Mouse (Mus musculus): ENCODE data around the gene Gad1. TPM values are rescaled to one million over a fixed set of nuclear protein-coding genes. Genes with fewer than 3 reads are reported as not detected.

Gene Gad1
- total RNA-seq, 2 experiments from 2014 or later: not detected

- no peak for ATAC-seq (replicated peaks; ENCODE audit: poor library complexity, severe bottlenecking)
Observed at GRCm38 (mm10) chr2:70563721-70564645, 11.1 kb downstream of the Gad1 start.

GRCm38 (mm10) chr2:70564646-70565315 lies 11.9 kb downstream of the Gad1 start:
- no peak for ATAC-seq (replicated peaks; ENCODE audit: poor library complexity, severe bottlenecking)

DNA sequence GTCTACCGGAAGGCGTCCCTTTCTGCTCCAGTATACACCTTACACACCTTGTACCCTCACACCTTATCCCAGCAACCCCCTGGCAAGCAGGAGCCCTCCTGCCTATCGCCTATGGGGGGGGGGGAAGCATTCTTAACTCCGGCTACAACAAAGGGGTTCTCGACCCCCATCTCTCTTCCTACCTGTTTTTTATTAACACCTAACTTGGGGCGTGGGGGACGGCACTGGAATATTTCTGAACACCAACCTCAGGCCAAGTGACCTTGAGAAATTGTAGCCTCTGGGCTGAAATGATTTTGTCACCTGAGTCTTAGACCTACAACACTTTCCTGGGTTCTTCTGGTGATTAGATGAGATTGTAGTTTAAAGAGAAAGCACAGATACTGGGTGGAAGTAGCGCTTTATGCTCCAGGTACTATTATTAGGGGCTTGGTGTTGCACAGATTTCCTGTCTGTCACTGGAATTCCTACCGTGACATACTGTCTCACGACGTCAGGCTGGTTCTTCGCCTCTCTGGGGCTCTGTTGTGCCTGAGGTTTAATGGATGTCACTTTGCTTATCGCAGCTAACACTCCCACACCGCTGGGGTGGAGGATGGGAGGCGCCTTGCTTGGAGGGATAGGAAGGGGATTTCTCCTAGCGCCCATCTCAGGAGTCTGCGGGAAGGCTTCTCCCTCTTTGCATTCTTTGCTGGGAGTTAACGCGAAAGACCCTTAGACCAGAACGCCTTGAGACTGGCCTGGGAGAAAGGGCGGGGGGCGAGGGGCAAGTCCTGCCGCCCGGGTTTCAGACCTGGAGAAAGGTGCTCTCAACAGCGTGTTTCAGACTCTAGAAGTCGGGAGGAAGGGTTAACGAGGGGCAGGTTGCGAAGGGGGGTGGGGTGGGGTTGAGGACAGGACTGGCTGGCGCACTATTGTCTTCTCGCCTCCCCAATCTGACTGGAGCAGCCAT lies 13.1 kb downstream of the Gad1 start:
- ATAC-seq (replicated peaks; ENCODE audit: poor library complexity, severe bottlenecking): no peak

DNA sequence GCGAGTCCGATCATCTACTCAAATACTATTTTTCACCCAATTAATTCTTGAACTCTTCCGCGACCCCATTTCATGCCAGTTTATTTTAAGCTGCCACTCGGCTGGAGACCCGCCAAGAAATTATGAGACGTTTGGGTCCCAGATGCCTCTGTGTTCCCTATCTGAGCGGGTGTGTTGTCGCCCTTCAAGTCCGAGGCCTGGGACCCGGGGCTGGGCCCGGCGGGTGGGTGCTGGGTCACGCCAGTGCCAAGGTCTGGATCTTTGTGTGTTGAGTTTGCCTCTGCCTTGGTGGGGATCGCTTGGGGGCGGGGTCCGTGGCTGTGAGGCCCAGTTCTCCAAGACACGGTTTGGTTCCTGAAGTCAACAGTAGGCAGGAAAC lies 13.7 kb downstream of the Gad1 start:
- no peak for ATAC-seq (replicated peaks; ENCODE audit: poor library complexity, severe bottlenecking)

- ATAC-seq (replicated peaks; ENCODE audit: poor library complexity, severe bottlenecking): peak; percentile 38; the same call in 1 of the 2 replicates
Observed at GRCm38 (mm10) chr2:70567071-70567681, 14.3 kb downstream of the Gad1 start.

GRCm38 (mm10) chr2:70567682-70568077 lies 14.8 kb downstream of the Gad1 start:
- no peak for ATAC-seq (replicated peaks; ENCODE audit: poor library complexity, severe bottlenecking)

DNA sequence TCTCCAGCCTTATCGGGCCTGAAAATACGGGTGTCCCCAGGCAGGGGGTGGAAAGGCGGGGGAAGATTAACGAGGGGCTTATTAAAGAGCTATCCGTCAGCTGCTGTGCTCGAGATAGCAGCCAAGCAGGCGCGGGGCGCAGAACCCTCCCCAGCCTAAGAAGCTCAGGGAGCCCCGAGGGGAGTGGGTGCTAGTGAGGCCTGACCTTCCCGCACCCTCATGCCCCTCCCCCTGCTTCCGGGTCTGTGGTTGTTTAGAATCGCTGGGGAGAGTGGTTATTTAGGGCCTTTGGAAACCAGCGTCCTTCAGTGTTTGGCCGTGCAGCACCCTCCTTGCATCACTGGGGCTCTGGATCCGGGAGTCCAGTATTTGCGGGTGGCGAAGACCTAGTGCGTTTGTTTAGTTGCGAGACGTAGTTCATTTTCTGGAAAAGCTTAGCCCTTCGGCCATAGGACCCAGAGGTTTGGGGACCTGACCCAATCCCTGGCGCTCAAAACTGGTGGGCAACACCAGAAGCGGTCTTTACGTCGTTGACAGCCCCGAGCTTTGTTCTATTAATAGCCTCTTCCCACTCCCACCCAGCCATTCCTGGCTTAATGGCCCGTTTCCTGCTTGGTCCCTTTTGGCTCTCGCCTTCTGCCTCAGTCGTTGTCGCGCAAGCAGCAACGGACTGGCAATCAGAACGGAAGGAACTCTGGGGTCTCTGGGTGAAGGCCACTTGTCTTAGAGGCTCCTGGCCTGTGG lies 15.5 kb downstream of the Gad1 start:
- ATAC-seq (replicated peaks; ENCODE audit: poor library complexity, severe bottlenecking): peak; percentile 29; the same call in 1 of the 2 replicates

- ATAC-seq (replicated peaks; ENCODE audit: poor library complexity, severe bottlenecking): no peak
Observed at GRCm38 (mm10) chr2:70571698-70572097, 18.8 kb downstream of the Gad1 start.

- ATAC-seq (replicated peaks; ENCODE audit: poor library complexity, severe bottlenecking): no peak
Observed at GRCm38 (mm10) chr2:70572251-70572650, 19.4 kb downstream of the Gad1 start.

GRCm38 (mm10) chr2:70573544-70574210 lies 20.8 kb downstream of the Gad1 start:
- ATAC-seq (replicated peaks; ENCODE audit: poor library complexity, severe bottlenecking): no peak

GRCm38 (mm10) chr2:70588200-70588599 lies 35.3 kb downstream of the Gad1 start:
- no peak for ATAC-seq (replicated peaks; ENCODE audit: poor library complexity, severe bottlenecking)

DNA sequence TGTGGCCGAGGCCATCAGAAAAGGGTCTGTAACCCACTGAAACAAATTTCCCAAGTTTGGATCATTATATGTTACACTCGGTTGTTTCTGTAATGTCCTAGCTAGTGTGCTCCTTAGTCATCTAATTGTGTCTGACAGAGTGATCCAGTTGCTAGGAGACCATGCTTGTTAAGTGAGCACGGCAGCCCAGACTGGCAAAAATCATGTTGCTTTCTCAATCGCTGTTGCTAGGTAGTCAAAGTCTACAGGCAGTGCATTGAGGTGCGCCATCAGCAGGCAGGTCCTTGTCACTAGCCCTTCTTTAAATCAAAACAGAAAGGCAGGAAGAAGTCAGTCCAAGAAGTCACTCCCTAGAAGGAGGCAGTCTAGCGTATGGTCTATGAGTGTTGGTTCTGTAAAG lies 39.6 kb downstream of the Gad1 start:
- ATAC-seq (replicated peaks; ENCODE audit: poor library complexity, severe bottlenecking): no peak

GRCm38 (mm10) chr2:70593670-70594069 lies 40.8 kb downstream of the Gad1 start:
- no peak for ATAC-seq (replicated peaks; ENCODE audit: poor library complexity, severe bottlenecking)

DNA sequence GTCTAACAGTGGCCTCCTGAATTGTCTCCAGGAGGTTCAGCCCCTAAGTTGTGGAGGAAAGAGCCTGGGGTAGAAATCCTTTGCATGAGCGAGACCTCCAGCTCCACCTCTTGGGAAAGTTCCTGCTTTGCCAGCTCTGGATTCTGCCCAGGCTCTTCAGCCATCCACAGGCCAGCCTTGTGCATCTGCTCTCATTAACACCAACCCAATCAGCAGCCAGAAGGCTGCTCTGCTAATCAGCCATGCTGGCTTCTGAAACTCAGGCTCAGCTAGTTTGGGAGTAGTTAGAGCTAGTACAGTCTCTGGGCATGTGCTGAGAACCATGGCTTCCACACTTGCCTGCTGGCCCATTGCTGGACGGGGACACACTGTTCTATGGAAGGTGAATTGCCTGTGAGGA lies 43.0 kb downstream of the Gad1 start:
- no peak for ATAC-seq (replicated peaks; ENCODE audit: poor library complexity, severe bottlenecking)

DNA sequence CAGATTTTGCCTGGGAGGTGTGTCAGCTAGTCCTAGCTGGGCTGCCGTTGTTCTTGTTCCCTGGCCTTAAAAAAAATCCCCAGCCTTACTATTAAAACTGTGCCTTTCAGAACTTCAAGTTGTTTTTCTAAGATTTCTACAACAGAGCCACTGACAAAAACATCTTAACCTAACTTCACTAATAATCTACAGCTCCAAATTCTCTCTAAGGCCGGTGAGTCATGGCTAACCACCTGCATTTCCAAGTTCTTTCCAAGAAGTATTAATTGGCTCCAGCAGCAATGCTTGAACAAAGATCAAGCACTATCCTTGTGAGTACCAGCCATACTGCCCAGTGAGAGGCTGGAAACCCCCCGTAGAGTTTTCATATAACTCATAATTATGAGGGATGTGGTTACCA lies 56.9 kb downstream of the Gad1 start:
- no peak for ATAC-seq (replicated peaks; ENCODE audit: poor library complexity, severe bottlenecking)

GRCm38 (mm10) chr2:70614745-70615351 lies 62.0 kb downstream of the Gad1 start:
- ATAC-seq (replicated peaks; ENCODE audit: poor library complexity, severe bottlenecking): peak; percentile 97

DNA sequence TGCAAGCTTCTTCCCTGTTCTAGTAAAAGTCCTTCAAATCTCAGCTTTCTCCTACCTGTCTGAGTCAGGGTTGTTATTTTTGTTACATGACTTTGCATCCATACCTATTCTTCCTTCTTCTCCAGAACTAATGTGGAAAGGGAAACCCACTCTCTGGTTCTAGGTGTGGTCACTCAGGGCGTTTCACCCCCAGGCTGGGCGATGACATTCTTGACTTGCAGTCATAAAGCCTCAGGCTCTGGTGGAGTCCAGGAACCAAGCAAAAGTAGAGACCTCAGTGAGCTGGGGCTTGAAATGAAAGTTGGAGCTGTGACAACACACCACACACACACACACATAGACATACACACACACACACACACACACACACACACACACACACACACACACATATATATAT lies 63.2 kb downstream of the Gad1 start:
- ATAC-seq (replicated peaks; ENCODE audit: poor library complexity, severe bottlenecking): no peak

GRCm38 (mm10) chr2:70616617-70617016 lies 63.7 kb downstream of the Gad1 start:
- no peak for ATAC-seq (replicated peaks; ENCODE audit: poor library complexity, severe bottlenecking)
